Mouse (Mus musculus): ENCODE data around the gene Pi16. TPM values are rescaled to one million over a fixed set of nuclear protein-coding genes. Genes with fewer than 3 reads are reported as not detected.

The Pi16 gene
- polyA plus RNA-seq, 1 experiment = 0.61 TPM

- TF ChIP-seq CTCF (IDR thresholded peaks at IDR 0.05; ENCODE audit: borderline replicate concordance, insufficient read depth, low read length) = peak; percentile 100
- TF ChIP-seq POLR2A (IDR thresholded peaks at IDR 0.05; ENCODE audit: low read depth, low read length) = no peak
- Histone ChIP-seq H3K27ac (ENCODE audit: insufficient read depth, low read length) (no peak overlapping the region), H3K4me1 (ENCODE audit: control insufficient read depth, insufficient read depth, low read length) (no peaks in the 10 kb centered on the region), H3K4me3 (ENCODE audit: insufficient read depth, low read length) (no peak overlapping the region)
Observed at GRCm38 (mm10) chr17:29370984-29371723, 53.7 kb downstream of the Pi16 start.

GRCm38 (mm10) chr17:29375871-29376270 lies 58.4 kb downstream of the Pi16 start:
- no peak for TF ChIP-seq CTCF (IDR thresholded peaks at IDR 0.05; ENCODE audit: borderline replicate concordance, insufficient read depth, low read length)
- no peak for TF ChIP-seq POLR2A (IDR thresholded peaks at IDR 0.05; ENCODE audit: low read depth, low read length)
- Histone ChIP-seq H3K4me3 (ENCODE audit: insufficient read depth, low read length) (no peak overlapping the region), H3K4me1 (ENCODE audit: control insufficient read depth, insufficient read depth, low read length) (no peaks in the 10 kb centered on the region), H3K27ac (ENCODE audit: insufficient read depth, low read length) (no peak overlapping the region)

DNA sequence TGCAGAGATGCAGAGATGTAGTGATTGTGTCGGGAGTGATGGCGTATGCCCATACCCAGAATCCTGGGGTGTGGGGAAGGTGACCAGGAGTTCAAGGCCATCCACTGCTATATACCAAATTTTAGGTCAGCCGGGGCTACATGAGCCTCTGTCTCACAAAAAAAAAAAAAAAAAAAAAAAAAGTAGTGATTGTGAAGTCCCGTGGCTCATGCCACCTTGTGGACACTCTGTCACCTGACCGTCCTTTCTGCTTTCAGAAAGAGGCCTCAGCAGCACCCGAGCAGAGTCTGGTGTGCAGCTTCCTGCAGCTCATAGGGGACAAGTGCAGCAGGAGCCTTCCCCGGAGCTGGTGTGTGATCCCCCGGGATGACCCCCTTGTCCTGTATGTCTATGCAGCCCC lies 60.6 kb downstream of the Pi16 start:
- no peak overlapping the region for H3K27ac ChIP-seq (ENCODE audit: insufficient read depth, low read length)
- no peak for TF ChIP-seq POLR2A (IDR thresholded peaks at IDR 0.05; ENCODE audit: low read depth, low read length)
- TF ChIP-seq CTCF (IDR thresholded peaks at IDR 0.05; ENCODE audit: borderline replicate concordance, insufficient read depth, low read length) = no peak
- H3K4me3 ChIP-seq (ENCODE audit: insufficient read depth, low read length) = no peak overlapping the region
- H3K4me1 ChIP-seq (ENCODE audit: control insufficient read depth, insufficient read depth, low read length) = no peaks in the 10 kb centered on the region

Other genes starting within 250 kb of the Pi16 start
- 453 and 677 TPM in 2 replicates for gene Cdkn1a, start 226.7 kb upstream of the Pi16 start, polyA plus RNA-seq (2011; ENCODE audit: insufficient read length, low read depth, missing spikeins)
- gene Rab44, start 203.5 kb upstream of the Pi16 start, polyA plus RNA-seq (2011; ENCODE audit: insufficient read length, low read depth, missing spikeins) = not detected in 2 replicates
- gene Cpne5, start 79.5 kb upstream of the Pi16 start, polyA plus RNA-seq (2011; ENCODE audit: insufficient read length, low read depth, missing spikeins) = not detected in 2 replicates
- gene Ppil1, start 53.5 kb upstream of the Pi16 start, polyA plus RNA-seq (2011; ENCODE audit: insufficient read length, low read depth, missing spikeins) = 31.5 and 36.8 TPM in 2 replicates
- gene BC004004, start 48.9 kb upstream of the Pi16 start, polyA plus RNA-seq (2011; ENCODE audit: insufficient read length, low read depth, missing spikeins) = 103 and 112 TPM in 2 replicates
- 296 and 366 TPM in 2 replicates for gene Mtch1, start 30.3 kb downstream of the Pi16 start, polyA plus RNA-seq (2011; ENCODE audit: insufficient read length, low read depth, missing spikeins)
- gene Fgd2, start 43.2 kb downstream of the Pi16 start, polyA plus RNA-seq (2011; ENCODE audit: insufficient read length, low read depth, missing spikeins) = 0.44 TPM in 1 of 2 replicates, not detected in the other
- gene Pim1, start 173.1 kb downstream of the Pi16 start, polyA plus RNA-seq (2011; ENCODE audit: insufficient read length, low read depth, missing spikeins) = 27.5 and 30.7 TPM in 2 replicates
- gene Gm17657, start 232.0 kb downstream of the Pi16 start, polyA plus RNA-seq (2011; ENCODE audit: insufficient read length, low read depth, missing spikeins) = not detected in 2 replicates
- gene Tbc1d22b, start 232.1 kb downstream of the Pi16 start, polyA plus RNA-seq (2011; ENCODE audit: insufficient read length, low read depth, missing spikeins) = 10.7 and 13.6 TPM in 2 replicates
- not detected in 2 replicates for gene Tmem217, start 234.7 kb downstream of the Pi16 start, polyA plus RNA-seq (2011; ENCODE audit: insufficient read length, low read depth, missing spikeins)

All from embryonic fibroblast, embryonic 13.5 days (primary cell).